In the genomic region with DNA sequence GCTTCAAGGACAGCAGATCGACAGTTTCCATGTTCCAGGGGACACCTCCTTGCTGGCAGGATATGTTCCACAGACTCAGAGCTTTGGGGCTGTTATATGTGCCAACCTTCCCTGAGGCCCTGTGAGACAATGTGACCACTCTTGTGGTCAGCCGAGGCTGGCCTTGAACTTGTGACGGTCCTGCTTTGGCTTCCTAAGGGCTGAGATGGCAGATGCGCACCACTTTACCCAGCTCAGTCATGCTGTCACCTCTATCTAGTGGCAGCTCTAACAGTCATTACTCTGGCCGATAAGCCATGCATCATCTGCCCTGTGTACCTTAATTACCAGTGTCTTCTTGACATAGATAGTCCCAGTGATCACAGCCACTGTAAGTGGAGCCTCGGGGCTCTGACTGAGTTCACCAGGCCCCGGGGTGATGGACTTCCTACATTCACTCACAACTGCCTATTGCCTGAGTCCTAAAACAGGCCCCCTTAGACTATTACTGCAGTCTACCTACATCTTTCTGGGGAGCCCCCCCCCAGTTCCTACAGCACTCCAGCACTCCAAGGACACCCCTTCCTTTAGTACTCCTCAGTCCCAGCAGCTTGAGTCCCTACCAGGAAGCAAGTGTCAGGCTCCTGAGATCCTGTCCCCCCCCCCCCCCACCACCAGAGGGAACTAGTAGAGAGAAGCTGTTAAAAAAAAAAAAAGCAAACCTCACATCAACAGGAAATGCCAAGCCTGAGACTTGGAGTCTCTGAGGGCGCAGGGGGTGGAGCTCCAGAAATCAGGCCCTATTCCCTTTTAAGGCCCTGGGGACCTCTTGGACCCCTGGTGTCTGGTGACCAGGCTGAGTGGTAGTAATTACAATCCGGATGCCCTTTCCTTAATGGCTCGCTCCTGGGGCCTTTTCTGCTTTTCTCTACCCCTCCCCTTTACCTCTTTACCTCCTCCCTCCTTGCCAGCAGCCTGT, we compare ENCODE assay signal across 7 mouse cellular contexts. TPM values are rescaled to one million over a fixed set of nuclear protein-coding genes. Genes with fewer than 3 reads are reported as not detected.
DNase-seq lines count a peak whose midpoint lies in the region; ATAC-seq and TF ChIP-seq lines count a peak whose summit lies in the region.

No protein-coding gene starts in this region.

- no peak for TF ChIP-seq CTCF in bone marrow, adult 2 months (IDR thresholded peaks at IDR 0.05; ENCODE audit: control insufficient read depth, insufficient read depth, low read length)

- WGBS in bone marrow, adult 2 months: 28% methylated on average over 10 of the region's 10 CpGs
- WGBS in hindbrain, embryonic 10.5 days: 58% methylated on average over 10 of the region's 10 CpGs
- WGBS in limb, embryonic 13.5 days: 46% methylated on average over 10 of the region's 10 CpGs
- 73% methylated on average over 10 of the region's 10 CpGs for WGBS in midbrain, embryonic 15.5 days

- H3K4me2 ChIP-seq in limb, embryonic 13.5 days (replicated peaks): peak overlapping the region; percentile 51
- H3K4me2 ChIP-seq in midbrain, embryonic 15.5 days: no peak overlapping the region

- no peaks in the 10 kb centered on the region for H3K36me3 ChIP-seq in hindbrain, embryonic 10.5 days
- H3K36me3 ChIP-seq in limb, embryonic 13.5 days: no peaks in the 10 kb centered on the region
- H3K36me3 ChIP-seq in midbrain, embryonic 15.5 days (replicated peaks): no peaks in the 10 kb centered on the region

- no peak for ATAC-seq in limb, embryonic 13.5 days (ENCODE audit: low FRiP score, low read depth)
- no peak for ATAC-seq in midbrain, embryonic 15.5 days (replicated peaks)

- peak; percentile 77 for DNase-seq in CD4-positive helper T cell, adult 2 months (ENCODE audit: low read depth, low spot score)
- DNase-seq in hindbrain, embryonic 10.5 days (ENCODE audit: low spot score): no peak
- DNase-seq in urinary bladder, adult 18-20 months (ENCODE audit: low spot score in 2 of 2): no peak
- no peak for DNase-seq in spleen, postnatal 14 days (ENCODE audit: low spot score in 2 of 2)

- TF ChIP-seq POLR2A in bone marrow, adult 2 months (IDR thresholded peaks at IDR 0.05; ENCODE audit: borderline replicate concordance, control insufficient read depth, low read depth, low read length): no peak

- H3K9me3 ChIP-seq in hindbrain, embryonic 10.5 days: no peaks in the 10 kb centered on the region
- H3K9me3 ChIP-seq in limb, embryonic 13.5 days: no peaks in the 10 kb centered on the region
- no peaks in the 10 kb centered on the region for H3K9me3 ChIP-seq in midbrain, embryonic 15.5 days

- H3K27me3 ChIP-seq in hindbrain, embryonic 10.5 days (ENCODE audit: insufficient read depth, poor library complexity, severe bottlenecking): peaks cover 62% of the 10 kb centered on the region
- H3K27me3 ChIP-seq in limb, embryonic 13.5 days: peaks cover 51% of the 10 kb centered on the region
- H3K27me3 ChIP-seq in midbrain, embryonic 15.5 days (replicated peaks): peaks cover 65% of the 10 kb centered on the region

- H3K9ac ChIP-seq in limb, embryonic 13.5 days: 0 out of 2 replicates have a peak overlapping the region, but pooled peaks have one; percentile 5
- no peak overlapping the region for H3K9ac ChIP-seq in midbrain, embryonic 15.5 days

- H3K27ac ChIP-seq in bone marrow, adult 2 months (ENCODE audit: control insufficient read depth, insufficient read depth, low read depth, low read length, poor library complexity): peak overlapping the region; percentile 72
- peak overlapping the region; percentile 71 for H3K27ac ChIP-seq in hindbrain, embryonic 10.5 days
- peak overlapping the region; percentile 40; the same call in 1 of the 2 replicates for H3K27ac ChIP-seq in limb, embryonic 13.5 days
- H3K27ac ChIP-seq in midbrain, embryonic 15.5 days: peak overlapping the region; percentile 7; the same call in 1 of the 2 replicates

- H3K4me1 ChIP-seq in bone marrow, adult 2 months (ENCODE audit: control insufficient read depth, insufficient read depth, low read length): peaks cover 3% of the 10 kb centered on the region
- H3K4me1 ChIP-seq in hindbrain, embryonic 10.5 days (replicated peaks): peaks cover 55% of the 10 kb centered on the region
- peaks cover 49% of the 10 kb centered on the region for H3K4me1 ChIP-seq in limb, embryonic 13.5 days
- peaks cover 29% of the 10 kb centered on the region for H3K4me1 ChIP-seq in midbrain, embryonic 15.5 days

- H3K4me3 ChIP-seq in bone marrow, adult 2 months (replicated peaks; ENCODE audit: control insufficient read depth, low read depth, low read length): peak overlapping the region; percentile 57
- peak overlapping the region; percentile 29 for H3K4me3 ChIP-seq in hindbrain, embryonic 10.5 days
- H3K4me3 ChIP-seq in limb, embryonic 13.5 days: peak overlapping the region; percentile 18
- no peak overlapping the region for H3K4me3 ChIP-seq in midbrain, embryonic 15.5 days

RNA-seq across cellular contexts. Expression of a gene that starts 1.9 kb away (rescaled TPM):
- 6.5 and 7.9 TPM in 2 replicates for polyA plus RNA-seq in bone marrow, adult 2 months (2011; ENCODE audit: insufficient read depth, insufficient read length, low replicate concordance, missing spikeins)
- polyA plus RNA-seq in hindbrain, embryonic 10.5 days (2016; fragmentation: Nextera tagmentation; extraction: Ambion mirVana): 3.7 and 6.5 TPM in 2 replicates
- 5.4 and 6.1 TPM in 2 replicates for polyA plus RNA-seq in limb, embryonic 13.5 days (2015; fragmentation: Nextera tagmentation; extraction: Ambion mirVana)
- polyA plus RNA-seq in midbrain, embryonic 15.5 days (2015; fragmentation: Nextera tagmentation; extraction: Ambion mirVana): 42.7 and 44.5 TPM in 2 replicates

RNA-seq across cellular contexts. Expression of a gene that starts 17.6 kb away (rescaled TPM):
- polyA plus RNA-seq in bone marrow, adult 2 months (2011; ENCODE audit: insufficient read depth, insufficient read length, low replicate concordance, missing spikeins): 29.6 and 51.1 TPM in 2 replicates
- 333 and 374 TPM in 2 replicates for polyA plus RNA-seq in hindbrain, embryonic 10.5 days (2016; fragmentation: Nextera tagmentation; extraction: Ambion mirVana)
- 320 and 346 TPM in 2 replicates for polyA plus RNA-seq in limb, embryonic 13.5 days (2015; fragmentation: Nextera tagmentation; extraction: Ambion mirVana)
- polyA plus RNA-seq in midbrain, embryonic 15.5 days (2015; fragmentation: Nextera tagmentation; extraction: Ambion mirVana): 215 and 226 TPM in 2 replicates

RNA-seq across cellular contexts. Expression of a gene that starts 36.4 kb away (rescaled TPM):
- 15.0 and 27.9 TPM in 2 replicates for polyA plus RNA-seq in bone marrow, adult 2 months (2011; ENCODE audit: insufficient read depth, insufficient read length, low replicate concordance, missing spikeins)
- polyA plus RNA-seq in hindbrain, embryonic 10.5 days (2016; fragmentation: Nextera tagmentation; extraction: Ambion mirVana): 15.3 and 15.5 TPM in 2 replicates
- polyA plus RNA-seq in limb, embryonic 13.5 days (2015; fragmentation: Nextera tagmentation; extraction: Ambion mirVana): 13.7 and 16.5 TPM in 2 replicates
- 12.5 TPM in 2 replicates for polyA plus RNA-seq in midbrain, embryonic 15.5 days (2015; fragmentation: Nextera tagmentation; extraction: Ambion mirVana)

Comparison
In these comparisons a context has a peak if more than half of its experiments do, and no peak if none do; other contexts are left out.
1. H3K27ac ChIP-seq: peak in every context shown above with its lines; median percentile 72 in bone marrow, adult 2 months; 71 in hindbrain, embryonic 10.5 days; 40 in limb, embryonic 13.5 days; 7 in midbrain, embryonic 15.5 days.